ENCODE assay signal across 13 mouse cellular contexts in genomic region chr2:148171699-148172098, GRCm38 (mm10).
DNase-seq lines count a peak whose midpoint lies in the region; ATAC-seq and TF ChIP-seq lines count a peak whose summit lies in the region.
"Had no signal": no experiment of that assay in that cellular context is flagged by ENCODE, and none has a peak within 500 bp of the region (broad histone marks: within the 10 kb centered on the region; RNA-seq: fewer than 3 reads in every experiment).

No protein-coding gene starts in this region.

- H3K79me2 ChIP-seq in liver, adult 2 months (ENCODE audit: control insufficient read depth, insufficient read depth, low read length): no peaks in the 10 kb centered on the region

- no peak overlapping the region for H3K9ac ChIP-seq in liver, adult 2 months (ENCODE audit: low read depth, low read length)
- no peak overlapping the region for H3K9ac ChIP-seq in kidney, embryonic 14.5 days (ENCODE audit: low read depth, low read length)
- H3K9ac ChIP-seq: embryonic facial prominence, embryonic 13.5 days; hindbrain, embryonic 14.5 days had no signal

- H3K27me3 ChIP-seq in liver, adult 2 months (ENCODE audit: control insufficient read depth, insufficient read depth, low read length): no peaks in the 10 kb centered on the region
- H3K27me3 ChIP-seq in kidney, embryonic 14.5 days (ENCODE audit: control insufficient read depth, insufficient read depth, low read length): no peaks in the 10 kb centered on the region
- H3K27me3 ChIP-seq: embryonic facial prominence, embryonic 13.5 days had no signal

- H3K27ac ChIP-seq in liver, adult 2 months (replicated peaks; ENCODE audit: insufficient read depth, low read depth, low read length): 0 out of 2 replicates have a peak overlapping the region, but pooled peaks have one; percentile 60
- H3K27ac ChIP-seq in kidney, embryonic 14.5 days (ENCODE audit: low read depth, low read length): no peak overlapping the region
- H3K27ac ChIP-seq: embryonic facial prominence, embryonic 13.5 days; hindbrain, embryonic 14.5 days had no signal

- peak; percentile 49; the same call in 1 of the 2 replicates for ATAC-seq in kidney, embryonic 14.5 days (ENCODE audit: low FRiP score, low TSS enrichment)
- ATAC-seq in erythroblast, adult 5-6 weeks (replicated peaks; ENCODE audit: low FRiP score, poor library complexity, severe bottlenecking): no peak

- WGBS in liver, adult 2 months: 19% methylated on average over 1 of the region's 1 CpGs
- 33% methylated on average over 1 of the region's 1 CpGs for WGBS in kidney, embryonic 14.5 days

- no peak overlapping the region for H3K4me2 ChIP-seq in kidney, embryonic 14.5 days (replicated peaks; ENCODE audit: low read depth, low read length)
- H3K4me2 ChIP-seq: embryonic facial prominence, embryonic 13.5 days; hindbrain, embryonic 14.5 days had no signal

- TF ChIP-seq POLR2A in liver, adult 2 months (IDR thresholded peaks at IDR 0.05; ENCODE audit: extremely low read depth, insufficient read depth, low read length): no peak

- TF ChIP-seq CTCF in liver, adult 2 months (IDR thresholded peaks at IDR 0.05; ENCODE audit: low read depth, low read length): no peak

- no peaks in the 10 kb centered on the region for H3K36me3 ChIP-seq in liver, adult 2 months (ENCODE audit: control insufficient read depth, insufficient read depth, low read length)
- H3K36me3 ChIP-seq in kidney, embryonic 14.5 days (ENCODE audit: control insufficient read depth, insufficient read depth, low read length): no peaks in the 10 kb centered on the region
- H3K36me3 ChIP-seq: embryonic facial prominence, embryonic 13.5 days had no signal

- no peaks in the 10 kb centered on the region for H3K9me3 ChIP-seq in kidney, embryonic 14.5 days (ENCODE audit: control insufficient read depth, low read length)
- H3K9me3 ChIP-seq: embryonic facial prominence, embryonic 13.5 days had no signal

- DNase-seq in adrenal gland, adult (ENCODE audit: inconsistent age in 2 of 2, low spot score in 1 of 2): peak; percentile 13 to 63
- DNase-seq in adrenal gland, adult 8-10 months: no peak
- DNase-seq in liver, adult 2 months (ENCODE audit: extremely low read depth, low read depth, low spot score): no peak
- no peak for DNase-seq in liver
- peak; percentile 19 for DNase-seq in lung, postnatal 14 days
- DNase-seq in frontal cortex, postnatal 25 days (ENCODE audit: low spot score in 2 of 2): no peak
- DNase-seq: cerebellum, adult 2 months; layer of hippocampus, postnatal 36 days had no signal

- no peaks in the 10 kb centered on the region for H3K4me1 ChIP-seq in liver, adult 2 months (ENCODE audit: control insufficient read depth, insufficient read depth, low read length)
- no peaks in the 10 kb centered on the region for H3K4me1 ChIP-seq in kidney, embryonic 14.5 days (ENCODE audit: control insufficient read depth, insufficient read depth, low read length)
- H3K4me1 ChIP-seq: embryonic facial prominence, embryonic 13.5 days had no signal

- H3K4me3 ChIP-seq in liver, adult 2 months (ENCODE audit: insufficient read depth, low read depth, low read length): no peak overlapping the region
- no peak overlapping the region for H3K4me3 ChIP-seq in kidney, embryonic 14.5 days (ENCODE audit: low read length)
- H3K4me3 ChIP-seq: embryonic facial prominence, embryonic 13.5 days; myocyte had no signal

Comparison
In these comparisons a context has a peak if more than half of its experiments do, and no peak if none do; other contexts are left out.
1. DNase-seq: peak in adrenal gland, adult (2 of 2) and lung, postnatal 14 days (single experiment); none in adrenal gland, adult 8-10 months (single experiment), liver, adult 2 months (single experiment), liver (single experiment) and frontal cortex, postnatal 25 days (0 of 2).